Mouse (Mus musculus): ENCODE measurements at regions not wholly inside any gene's neighbourhood (a gene's known extent, or its start where the extent isn't known, plus 50 kb on each side); places are given as distances from the start of the nearest gene placed in this dataset.
"Not testable (repeated sequence)": the region's sequence is repeated elsewhere in the genome, so short reads cannot be mapped to it uniquely, and the experiment has no call there.

GRCm38 (mm10) chr8:55558751-55559150 is 348.0 kb downstream of the Adam29 start:
- peak; percentile 26 for DNase-seq

- no peak for DNase-seq
Observed at GRCm38 (mm10) chr8:55538868-55539267, 367.9 kb downstream of the Adam29 start.

- DNase-seq = not testable (repeated sequence)
Observed at GRCm38 (mm10) chr8:55529397-55529796, 377.4 kb downstream of the Adam29 start.

GRCm38 (mm10) chr8:55519151-55519550 is 387.6 kb downstream of the Adam29 start:
- DNase-seq = not testable (repeated sequence)

- peak; percentile 46 for DNase-seq
Observed at GRCm38 (mm10) chr8:55477336-55477735, 429.4 kb downstream of the Adam29 start.

- no peak for DNase-seq
Observed at GRCm38 (mm10) chr8:55476923-55477322, 429.8 kb downstream of the Adam29 start.

GRCm38 (mm10) chr8:55472386-55472785 is 434.4 kb downstream of the Adam29 start:
- no peak for DNase-seq

- DNase-seq = not testable (repeated sequence)
Observed at GRCm38 (mm10) chr8:55466771-55467170, 440.0 kb downstream of the Adam29 start.

- DNase-seq = not testable (repeated sequence)
Observed at GRCm38 (mm10) chr8:55465951-55466350, 440.8 kb downstream of the Adam29 start.

GRCm38 (mm10) chr8:55465419-55465818 is 441.3 kb downstream of the Adam29 start:
- no peak for DNase-seq

GRCm38 (mm10) chr8:55464855-55465169 is 441.9 kb downstream of the Adam29 start:
- DNase-seq = no peak

- DNase-seq = peak; percentile 15
Observed at GRCm38 (mm10) chr8:55464036-55464854, 442.5 kb downstream of the Adam29 start.

GRCm38 (mm10) chr8:55460790-55461189 is 446.0 kb downstream of the Adam29 start:
- DNase-seq = not testable (repeated sequence)

GRCm38 (mm10) chr8:55457436-55457835 is 449.3 kb downstream of the Adam29 start:
- no peak for DNase-seq

All from kidney, postnatal 10 days (tissue).